Mouse (Mus musculus): Measurements from ENCODE around the gene Mfsd4b2.

- TF ChIP-seq CTCF (IDR thresholded peaks at IDR 0.05; ENCODE audit: insufficient read depth, low read depth, low read length) (no peak), POLR2A (IDR thresholded peaks at IDR 0.05; ENCODE audit: insufficient read depth, low read depth, low read length) (no peak)
These were observed 17.8 kb downstream of the Mfsd4b2 start for GRCm38 (mm10) chr10:39908768-39909441.
